Mouse (Mus musculus): ENCODE data around the gene Cdc42ep1.
"Not testable (repeated sequence)": the region's sequence is repeated elsewhere in the genome, so short reads cannot be mapped to it uniquely, and the experiment has no call there.

The Cdc42ep1 gene

DNA sequence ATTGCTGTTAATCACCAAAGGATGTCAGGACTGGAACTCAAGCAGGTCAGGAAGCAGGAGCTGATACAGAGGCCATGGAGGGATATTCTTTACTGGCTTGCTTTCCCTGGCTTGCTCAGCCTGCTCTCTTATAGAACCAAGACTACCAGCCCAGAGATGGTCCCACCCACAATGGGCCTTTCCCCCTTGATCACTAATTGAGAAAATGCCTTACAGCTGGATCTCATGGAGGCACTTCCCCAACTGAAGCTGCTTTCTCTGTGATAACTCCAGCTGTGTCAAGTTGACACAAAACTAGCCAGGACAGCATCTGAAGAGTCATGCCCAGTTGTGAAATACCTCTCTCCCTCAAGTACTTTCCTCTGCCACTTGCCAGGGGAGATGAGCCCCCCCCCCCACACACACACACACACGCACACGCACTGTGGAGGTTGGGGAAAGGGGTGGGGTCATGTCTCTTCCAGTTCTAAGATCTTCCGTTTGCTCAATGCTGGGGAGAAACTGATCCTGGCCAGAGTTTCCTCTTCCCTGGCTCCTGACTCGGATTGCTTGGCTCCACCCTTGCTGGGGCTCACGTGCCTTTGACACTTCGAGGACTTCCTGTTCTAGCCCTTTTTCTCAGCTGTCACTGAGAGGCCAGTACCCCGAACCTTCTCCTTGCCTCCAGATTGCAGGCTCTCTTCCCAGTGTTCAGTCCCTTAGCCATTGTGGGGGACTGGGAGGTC is 36.5 kb downstream of the Cdc42ep1 start:
- DNase-seq (ENCODE audit: low spot score) = not testable (repeated sequence)

DNA sequence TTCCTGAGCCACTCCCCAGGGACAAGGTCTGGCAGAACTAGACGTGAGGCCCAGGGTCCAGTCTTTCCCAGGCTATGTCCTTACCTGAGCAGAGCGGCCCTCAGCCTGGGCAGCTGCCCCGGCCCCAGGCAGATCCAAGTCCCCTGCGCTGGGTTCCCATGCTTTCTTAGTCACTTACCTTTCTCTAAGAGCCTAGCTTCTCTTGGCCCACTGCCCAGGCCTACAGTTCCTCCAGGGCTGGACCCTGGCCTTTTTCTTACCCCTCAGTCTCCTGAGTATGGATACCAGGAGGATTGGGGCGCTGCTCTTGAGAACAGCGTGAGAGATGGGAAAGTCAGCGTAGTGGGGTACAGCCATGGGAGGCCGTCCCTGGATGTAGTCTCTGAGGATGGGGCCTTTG is 38.0 kb downstream of the Cdc42ep1 start:
- DNase-seq (ENCODE audit: low spot score) = no peak

DNA sequence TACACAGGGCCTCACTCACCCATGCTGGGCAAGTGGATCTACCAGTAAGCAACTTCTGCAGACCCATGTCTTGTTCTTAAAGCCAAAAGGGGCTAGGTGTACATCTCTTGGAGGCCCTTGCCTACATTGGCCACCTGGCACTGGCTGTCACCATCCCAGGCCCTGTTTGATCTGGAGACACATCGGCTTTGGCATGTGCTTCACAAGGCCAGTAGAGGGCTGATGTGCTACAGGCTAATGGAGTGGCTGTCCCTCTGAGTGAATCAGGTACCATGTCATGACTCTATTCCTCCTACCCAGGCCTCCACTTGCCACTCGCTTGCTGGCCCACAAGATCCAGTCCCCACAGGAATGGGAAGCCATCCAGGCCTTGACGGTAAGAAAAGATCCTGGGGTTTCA is 39.4 kb downstream of the Cdc42ep1 start:
- DNase-seq (ENCODE audit: low spot score) = no peak

DNA sequence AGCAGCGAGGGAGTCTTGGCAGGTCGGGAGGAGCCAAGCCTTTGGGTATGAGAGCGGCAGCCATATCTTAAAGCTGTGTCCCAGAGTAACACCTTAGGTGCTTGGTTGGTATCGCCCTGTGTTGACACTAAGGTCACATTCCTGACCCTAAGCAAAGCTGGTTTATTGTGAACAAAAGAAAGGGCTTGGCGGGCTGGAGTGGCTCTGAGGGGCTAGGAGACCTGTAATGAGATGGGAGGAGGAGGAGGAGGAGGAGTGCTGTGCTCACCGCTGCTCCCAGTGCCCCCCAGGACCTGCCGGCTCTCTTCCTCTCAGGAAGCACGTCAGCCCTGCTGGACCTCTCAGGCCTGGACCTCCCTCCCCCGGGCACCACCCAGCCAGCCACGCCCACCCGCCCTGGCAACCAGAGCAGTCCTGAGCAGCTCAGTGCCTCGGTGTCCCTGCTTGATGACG is 47.0 kb downstream of the Cdc42ep1 start:
- DNase-seq (ENCODE audit: low spot score) = peak; percentile 63

DNA sequence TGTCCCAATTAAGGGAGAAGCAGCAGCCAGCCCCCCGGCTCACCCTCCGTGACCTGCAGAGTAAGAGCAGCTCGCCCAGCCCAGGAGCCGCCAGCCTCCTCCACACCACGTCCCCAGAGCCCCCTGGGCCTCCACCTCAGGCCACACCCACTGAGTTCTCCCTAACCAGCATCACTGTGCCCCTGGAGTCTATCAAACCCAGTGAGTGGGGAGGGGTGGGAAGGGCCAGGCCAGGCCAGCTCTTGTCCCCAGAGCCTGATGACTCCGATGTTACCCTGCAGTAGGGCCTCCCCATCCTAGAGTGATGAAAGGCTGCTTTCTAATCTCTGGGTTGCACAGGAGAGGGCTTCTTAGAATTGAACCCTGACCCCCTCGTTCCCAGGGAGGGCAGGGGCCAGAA is 50.0 kb downstream of the Cdc42ep1 start:
- no peak for DNase-seq (ENCODE audit: low spot score)

DNA sequence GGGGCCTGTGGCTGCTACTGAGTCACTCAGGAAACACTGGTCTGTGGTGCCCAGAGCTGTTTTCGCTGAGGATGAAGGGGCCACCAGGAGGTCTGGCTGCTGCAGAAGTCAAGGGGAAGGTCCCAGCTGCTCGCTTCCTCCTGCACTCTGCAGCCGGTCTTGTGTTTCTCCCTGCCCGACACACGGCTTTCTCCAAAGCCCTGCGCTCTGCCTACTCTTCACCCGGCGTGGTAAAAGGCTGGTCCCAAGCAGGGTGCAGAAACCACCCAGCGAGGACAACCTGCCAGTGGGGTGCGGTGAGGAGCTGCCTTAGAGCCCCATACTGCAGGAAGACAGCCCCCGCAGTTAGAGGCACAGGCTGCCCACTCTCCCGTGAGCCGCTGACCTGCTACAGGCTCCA is 52.3 kb downstream of the Cdc42ep1 start:
- no peak for DNase-seq (ENCODE audit: low spot score)

DNA sequence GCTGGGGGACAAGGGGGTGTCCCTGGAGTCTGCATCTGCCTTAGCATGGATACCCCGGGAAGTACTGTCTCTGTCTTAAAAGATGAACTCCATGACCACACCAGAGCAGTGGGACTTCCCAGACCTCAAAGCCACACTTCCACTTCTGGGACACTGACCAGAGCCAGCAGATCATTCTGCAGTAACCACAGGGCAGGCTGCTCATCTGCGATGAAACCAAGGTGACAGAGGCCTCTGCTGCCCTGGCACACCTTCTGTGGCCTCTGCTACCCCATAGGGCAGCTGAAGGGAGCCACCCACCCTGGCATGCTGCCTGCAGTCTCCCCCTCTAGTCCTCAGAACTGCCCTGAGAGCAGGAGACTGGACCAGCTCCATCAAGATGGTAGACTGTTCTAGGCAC is 53.3 kb downstream of the Cdc42ep1 start:
- DNase-seq (ENCODE audit: low spot score) = no peak

DNA sequence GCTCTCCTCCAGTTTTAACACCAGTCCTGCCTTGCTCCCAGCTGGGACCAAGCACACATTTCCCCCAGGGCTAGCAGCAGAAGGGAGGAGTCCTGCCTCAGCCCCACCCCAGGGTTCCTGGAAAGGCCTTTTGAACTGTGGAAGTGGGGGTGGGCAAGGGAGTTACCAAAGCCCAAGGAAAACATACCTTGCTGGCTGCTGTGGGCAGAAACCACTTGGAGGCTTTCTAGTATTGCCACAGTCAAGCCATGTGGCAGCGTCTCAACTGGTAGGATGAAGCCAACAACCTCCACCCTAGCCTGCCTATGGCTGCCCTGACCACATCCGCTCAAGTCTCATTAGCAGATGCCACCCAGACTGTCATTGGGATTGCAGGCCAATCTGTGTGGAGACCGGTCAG is 53.7 kb downstream of the Cdc42ep1 start:
- no peak for DNase-seq (ENCODE audit: low spot score)

DNA sequence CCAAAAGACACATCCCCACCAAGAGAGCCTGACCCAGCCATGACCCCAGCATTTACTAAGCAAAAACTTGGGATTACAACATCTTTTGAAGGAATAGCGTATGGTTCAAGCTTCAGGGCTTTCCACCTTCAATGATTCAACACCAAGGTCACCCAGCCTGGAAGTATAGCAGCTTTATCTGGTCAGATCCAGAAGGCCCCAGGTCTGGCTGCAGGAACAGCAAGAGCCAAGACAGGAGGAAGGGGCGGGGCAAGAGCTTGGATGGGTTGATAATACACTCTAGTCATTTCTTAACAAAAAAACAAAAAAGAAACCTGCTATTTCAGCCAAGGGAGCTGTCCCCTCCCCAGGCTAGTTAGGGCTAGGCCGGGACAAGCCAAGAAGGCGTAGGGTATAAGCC is 55.1 kb downstream of the Cdc42ep1 start:
- DNase-seq (ENCODE audit: low spot score) = no peak

DNA sequence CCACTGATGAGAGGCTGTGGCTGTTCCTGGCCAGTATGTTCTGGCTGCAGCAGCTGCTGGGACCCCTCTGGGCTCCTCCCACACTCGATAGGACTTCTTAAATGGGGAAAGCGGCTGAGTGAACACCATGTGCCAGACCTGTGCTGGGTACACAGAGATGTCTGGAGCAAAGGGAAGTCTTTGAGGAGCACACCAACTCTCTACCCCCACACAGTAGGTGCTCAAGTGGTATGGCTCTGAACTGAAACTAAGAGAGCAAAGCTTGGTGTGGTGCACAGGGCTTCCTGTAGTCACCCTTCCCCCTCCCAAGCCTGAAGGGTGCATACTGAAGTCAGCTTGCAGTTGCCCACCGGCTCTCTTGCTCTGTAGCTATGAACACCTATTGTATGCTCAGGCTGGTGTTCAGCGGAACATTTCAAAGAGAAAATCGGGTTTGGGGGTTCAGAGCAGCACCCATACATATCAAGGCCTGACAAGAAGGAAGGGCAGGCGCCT is 56.1 kb downstream of the Cdc42ep1 start:
- DNase-seq (ENCODE audit: low spot score) = no peak

DNA sequence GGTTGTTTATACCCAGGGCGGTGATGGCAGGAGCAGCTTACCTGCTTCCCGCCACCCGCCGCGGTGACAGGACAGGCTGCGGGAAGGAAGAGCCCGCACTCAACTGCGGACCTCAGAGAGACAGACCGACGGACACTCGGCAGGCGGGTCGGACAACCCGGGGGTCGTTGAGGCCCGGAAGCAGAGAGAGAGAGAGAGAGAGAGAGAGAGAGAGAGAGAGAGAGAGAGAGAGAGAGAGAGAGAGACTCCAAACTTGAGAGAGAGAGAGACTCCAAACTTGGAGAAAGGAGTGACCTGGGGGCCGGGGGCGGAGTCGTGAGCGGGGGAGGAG is 57.0 kb downstream of the Cdc42ep1 start, which contains the start of gene Gm49510:
Gm49510 (plus strand) TSS at position 259 of the 331 bp plus-strand sequence.
- no peak for DNase-seq (ENCODE audit: low spot score)

DNA sequence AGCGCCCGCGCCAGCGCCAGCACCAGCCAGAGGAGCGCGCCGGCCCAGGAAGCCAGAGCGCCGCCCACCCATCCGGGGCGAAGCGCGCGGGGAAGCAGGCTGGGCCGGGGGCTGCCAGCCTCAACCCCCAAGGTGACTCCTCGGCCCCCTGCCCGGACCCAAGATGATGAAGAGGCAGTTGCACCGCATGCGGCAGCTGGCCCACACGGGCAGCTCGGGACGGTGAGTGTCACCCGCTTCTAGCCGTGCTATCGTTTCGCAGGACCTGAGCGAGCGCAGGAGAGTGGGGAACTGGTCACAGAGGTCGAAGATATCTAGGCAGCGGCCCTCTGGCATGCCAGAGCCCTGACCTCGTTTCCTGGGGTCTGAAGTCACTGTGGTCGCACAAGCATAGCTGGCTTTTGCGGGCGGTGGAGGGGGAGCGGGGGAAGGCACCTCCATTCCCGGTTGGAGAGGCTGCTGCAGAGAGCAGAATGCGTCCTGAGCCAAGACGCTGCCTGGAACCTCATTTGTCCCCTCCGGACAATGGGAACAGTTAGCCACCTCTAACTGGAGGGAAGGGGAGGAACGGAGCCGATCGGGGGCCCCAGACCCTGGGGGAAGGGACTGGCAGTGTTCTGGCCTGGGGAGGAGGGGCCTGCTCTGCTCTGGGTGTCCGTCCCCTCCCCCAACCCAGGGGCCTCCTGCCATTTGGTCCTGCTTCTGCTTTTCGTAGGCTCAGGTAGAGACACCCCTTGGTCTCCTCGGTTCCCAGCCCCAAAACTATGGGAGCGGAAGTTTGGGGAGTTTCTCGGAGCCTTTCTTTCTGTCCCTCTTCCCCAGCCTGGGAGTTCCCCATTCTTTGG is 57.5 kb downstream of the Cdc42ep1 start, which contains the start of gene Sh3bp1:
Sh3bp1 (plus strand) TSS at position 29 of the 845 bp plus-strand sequence.
- peak; percentile 74 for DNase-seq (ENCODE audit: low spot score)

Data from embryo, embryonic 10 days (tissue).